Mouse (Mus musculus) adrenal gland, postnatal 4 days (tissue): Measurements from ENCODE around the gene Ier2. TPM values are rescaled to one million over a fixed set of nuclear protein-coding genes. Genes with fewer than 3 reads are reported as not detected.

Experiments used
- DNase-seq, 2 experiments: peaks; one replicate each; pipeline ENCODE4 v3.0.0; 2021 to 2022; ENCODE audit warnings: low spot score in 2 of 2, mixed read lengths in 2 of 2
- total RNA-seq, 2 experiments: library from RNA; stranded (reverse); gene quantifications; 2 replicates each; pipeline ENCODE4 v1.2.3; 2021

The Ier2 gene
- total RNA-seq, 2 experiments from 2014 or later, result 35.1 to 35.3 TPM

- peak; percentile 82 to 87 for DNase-seq
These were observed 1.1 kb upstream of the Ier2 start for GRCm38 (mm10) chr8:84663483-84664327.

- DNase-seq, result no peak
These were observed 586 bp downstream of the Ier2 start for GRCm38 (mm10) chr8:84661961-84662571.

GRCm38 (mm10) chr8:84661458-84661871 lies 1.2 kb downstream of the Ier2 start:
- peak; percentile 61 to 76 for DNase-seq

GRCm38 (mm10) chr8:84660819-84661457 lies 1.7 kb downstream of the Ier2 start:
- peak in 1 of 2 experiments; percentile 33 for DNase-seq

- DNase-seq, result no peak
These were observed 2.5 kb downstream of the Ier2 start for GRCm38 (mm10) chr8:84659936-84660818.

GRCm38 (mm10) chr8:84658951-84659350 lies 3.7 kb downstream of the Ier2 start:
- no peak for DNase-seq

- DNase-seq, result no peak
These were observed 5.0 kb downstream of the Ier2 start for GRCm38 (mm10) chr8:84657680-84658079.

GRCm38 (mm10) chr8:84657203-84657602 lies 5.4 kb downstream of the Ier2 start:
- no peak for DNase-seq

- no peak for DNase-seq
These were observed 6.0 kb downstream of the Ier2 start for GRCm38 (mm10) chr8:84656641-84657126.

- no peak for DNase-seq
These were observed 6.5 kb downstream of the Ier2 start for GRCm38 (mm10) chr8:84656191-84656525.

GRCm38 (mm10) chr8:84655336-84656190 lies 7.1 kb downstream of the Ier2 start:
- no peak for DNase-seq

- DNase-seq, result no peak
These were observed 8.1 kb downstream of the Ier2 start for GRCm38 (mm10) chr8:84654597-84654996.

- no peak for DNase-seq
These were observed 9.5 kb downstream of the Ier2 start for GRCm38 (mm10) chr8:84653092-84653631.

- DNase-seq, result no peak
These were observed 12.4 kb downstream of the Ier2 start for GRCm38 (mm10) chr8:84650213-84650612.

- DNase-seq, result no peak
These were observed 15.2 kb downstream of the Ier2 start for GRCm38 (mm10) chr8:84647461-84647901.

GRCm38 (mm10) chr8:84646800-84647199 lies 15.9 kb downstream of the Ier2 start:
- no peak for DNase-seq

- no peak for DNase-seq
These were observed 19.6 kb downstream of the Ier2 start for GRCm38 (mm10) chr8:84643019-84643418.

GRCm38 (mm10) chr8:84641578-84642361 lies 20.9 kb downstream of the Ier2 start:
- no peak for DNase-seq
